Mouse (Mus musculus): Measurements from ENCODE around the gene Adrm1.

Gene Adrm1

GRCm38 (mm10) chr2:180185686-180186085 is 14.4 kb downstream of the Adrm1 start:
- no peak for DNase-seq

GRCm38 (mm10) chr2:180187362-180187761 is 16.1 kb downstream of the Adrm1 start:
- DNase-seq = no peak

- no peak for DNase-seq
Observed at GRCm38 (mm10) chr2:180196610-180197322, 25.5 kb downstream of the Adrm1 start.

GRCm38 (mm10) chr2:180197323-180198037 is 26.2 kb downstream of the Adrm1 start:
- DNase-seq = no peak

- DNase-seq = no peak
Observed at GRCm38 (mm10) chr2:180198782-180199181, 27.5 kb downstream of the Adrm1 start.

- DNase-seq = no peak
Observed at GRCm38 (mm10) chr2:180200681-180201080, 29.4 kb downstream of the Adrm1 start.

GRCm38 (mm10) chr2:180201303-180201702 is 30.0 kb downstream of the Adrm1 start:
- no peak for DNase-seq

- DNase-seq = no peak
Observed at GRCm38 (mm10) chr2:180202263-180202662, 31.0 kb downstream of the Adrm1 start.

GRCm38 (mm10) chr2:180202805-180203204 is 31.5 kb downstream of the Adrm1 start:
- no peak for DNase-seq

- DNase-seq = no peak
Observed at GRCm38 (mm10) chr2:180204501-180204900, 33.2 kb downstream of the Adrm1 start.

GRCm38 (mm10) chr2:180205083-180205955 is 34.0 kb downstream of the Adrm1 start:
- no peak for DNase-seq

GRCm38 (mm10) chr2:180205956-180206280 is 34.6 kb downstream of the Adrm1 start:
- no peak for DNase-seq

GRCm38 (mm10) chr2:180207840-180208239 is 36.6 kb downstream of the Adrm1 start:
- peak; percentile 77 to 85 for DNase-seq

GRCm38 (mm10) chr2:180208976-180209375 is 37.7 kb downstream of the Adrm1 start:
- no peak for DNase-seq

- no peak for DNase-seq
Observed at GRCm38 (mm10) chr2:180212255-180212654, 41.0 kb downstream of the Adrm1 start.

GRCm38 (mm10) chr2:180214352-180214978 is 43.2 kb downstream of the Adrm1 start:
- peak; percentile 66 to 78 for DNase-seq

GRCm38 (mm10) chr2:180215011-180215461 is 43.8 kb downstream of the Adrm1 start:
- DNase-seq = peak; percentile 62 to 83

GRCm38 (mm10) chr2:180215951-180216350 is 44.7 kb downstream of the Adrm1 start:
- peak; percentile 79 to 84 for DNase-seq

- DNase-seq = peak in 1 of 2 experiments; percentile 41
Observed at GRCm38 (mm10) chr2:180216921-180217320, 45.6 kb downstream of the Adrm1 start.

GRCm38 (mm10) chr2:180217587-180217986 is 46.3 kb downstream of the Adrm1 start:
- peak; percentile 97 to 98 for DNase-seq

GRCm38 (mm10) chr2:180218241-180218640 is 47.0 kb downstream of the Adrm1 start:
- DNase-seq = peak in 1 of 2 experiments; percentile 25

GRCm38 (mm10) chr2:180218677-180219076 is 47.4 kb downstream of the Adrm1 start:
- DNase-seq = peak; percentile 86 to 87
